Mouse (Mus musculus): ENCODE data around the gene Zhx3.

The Zhx3 gene

GRCm38 (mm10) chr2:160756583-160757203 lies 116.1 kb downstream of the Zhx3 start:
- DNase-seq (ENCODE audit: low spot score): no peak

- DNase-seq (ENCODE audit: low spot score): no peak
Measured at GRCm38 (mm10) chr2:160747075-160747474, 125.7 kb downstream of the Zhx3 start.

GRCm38 (mm10) chr2:160746637-160747036 lies 126.2 kb downstream of the Zhx3 start:
- DNase-seq (ENCODE audit: low spot score): no peak

- DNase-seq (ENCODE audit: low spot score): no peak
Measured at GRCm38 (mm10) chr2:160745497-160745896, 127.3 kb downstream of the Zhx3 start.

- no peak for DNase-seq (ENCODE audit: low spot score)
Measured at GRCm38 (mm10) chr2:160744823-160745210, 128.0 kb downstream of the Zhx3 start.

GRCm38 (mm10) chr2:160744040-160744822 lies 128.6 kb downstream of the Zhx3 start:
- peak; percentile 41 for DNase-seq (ENCODE audit: low spot score)

GRCm38 (mm10) chr2:160742161-160742609 lies 130.6 kb downstream of the Zhx3 start:
- no peak for DNase-seq (ENCODE audit: low spot score)

- DNase-seq (ENCODE audit: low spot score): no peak
Measured at GRCm38 (mm10) chr2:160741580-160741979, 131.2 kb downstream of the Zhx3 start.

- DNase-seq (ENCODE audit: low spot score): no peak
Measured at GRCm38 (mm10) chr2:160740521-160741156, 132.2 kb downstream of the Zhx3 start.

- no peak for DNase-seq (ENCODE audit: low spot score)
Measured at GRCm38 (mm10) chr2:160739647-160740356, 133.0 kb downstream of the Zhx3 start.

GRCm38 (mm10) chr2:160738354-160738753 lies 134.4 kb downstream of the Zhx3 start:
- no peak for DNase-seq (ENCODE audit: low spot score)

GRCm38 (mm10) chr2:160736466-160736865 lies 136.3 kb downstream of the Zhx3 start:
- no peak for DNase-seq (ENCODE audit: low spot score)

- no peak for DNase-seq (ENCODE audit: low spot score)
Measured at GRCm38 (mm10) chr2:160735706-160736310, 137.0 kb downstream of the Zhx3 start.

GRCm38 (mm10) chr2:160734331-160734730 lies 138.5 kb downstream of the Zhx3 start:
- DNase-seq (ENCODE audit: low spot score): no peak

- no peak for DNase-seq (ENCODE audit: low spot score)
Measured at GRCm38 (mm10) chr2:160733131-160733531, 139.7 kb downstream of the Zhx3 start.

GRCm38 (mm10) chr2:160732420-160732995 lies 140.3 kb downstream of the Zhx3 start:
- no peak for DNase-seq (ENCODE audit: low spot score)

- DNase-seq (ENCODE audit: low spot score): no peak
Measured at GRCm38 (mm10) chr2:160731839-160732261, 140.9 kb downstream of the Zhx3 start.

GRCm38 (mm10) chr2:160731117-160731838 lies 141.5 kb downstream of the Zhx3 start, which contains the start of gene Plcg1:
Gene Plcg1, plus strand, starts transcription at chr2:160731300.
- DNase-seq (ENCODE audit: low spot score): peak; percentile 87

- no peak for DNase-seq (ENCODE audit: low spot score)
Measured at GRCm38 (mm10) chr2:160730797-160731116, 142.0 kb downstream of the Zhx3 start.

- no peak for DNase-seq (ENCODE audit: low spot score)
Measured at GRCm38 (mm10) chr2:160729851-160730796, 142.7 kb downstream of the Zhx3 start.

Measured in spleen, adult 12 weeks (tissue).